Mouse (Mus musculus): ENCODE measurements at regions not wholly inside any gene's neighbourhood (a gene's known extent, or its start where the extent isn't known, plus 50 kb on each side); places are given as distances from the start of the nearest gene placed in this dataset.

- Histone ChIP-seq H3K4me3 (ENCODE audit: insufficient read depth, low read length) (no peak overlapping the region), H3K27ac (ENCODE audit: insufficient read depth, low read length) (no peak overlapping the region), H3K4me1 (ENCODE audit: control insufficient read depth, insufficient read depth, low read length) (no peaks in the 10 kb centered on the region)
- no peak for TF ChIP-seq CTCF (IDR thresholded peaks at IDR 0.05; ENCODE audit: extremely low read depth, insufficient read depth, low read length)
- TF ChIP-seq POLR2A (IDR thresholded peaks at IDR 0.05; ENCODE audit: extremely low read depth, insufficient read depth, low read length): no peak
Observed at GRCm38 (mm10) chr1:151074508-151075314, 81.5 kb upstream of the Hmcn1 start.

GRCm38 (mm10) chr1:151075541-151075940, 82.3 kb upstream of the Hmcn1 start:
- TF ChIP-seq POLR2A (IDR thresholded peaks at IDR 0.05; ENCODE audit: extremely low read depth, insufficient read depth, low read length): no peak
- TF ChIP-seq CTCF (IDR thresholded peaks at IDR 0.05; ENCODE audit: extremely low read depth, insufficient read depth, low read length): no peak
- no peak overlapping the region for H3K27ac ChIP-seq (ENCODE audit: insufficient read depth, low read length)

GRCm38 (mm10) chr1:151078909-151079522, 85.8 kb upstream of the Hmcn1 start:
- Histone ChIP-seq H3K4me3 (ENCODE audit: insufficient read depth, low read length) (no peak overlapping the region), H3K27ac (ENCODE audit: insufficient read depth, low read length) (no peak overlapping the region), H3K4me1 (ENCODE audit: control insufficient read depth, insufficient read depth, low read length) (peaks cover 4% of the 10 kb centered on the region; the same call in 1 of the 2 replicates)
- TF ChIP-seq CTCF (IDR thresholded peaks at IDR 0.05; ENCODE audit: extremely low read depth, insufficient read depth, low read length) (peak; percentile 87), POLR2A (IDR thresholded peaks at IDR 0.05; ENCODE audit: extremely low read depth, insufficient read depth, low read length) (no peak)

More at GRCm38 (mm10) chr1:151075541-151075940, 82.3 kb upstream of the Hmcn1 start:
- Histone ChIP-seq H3K4me3 (ENCODE audit: insufficient read depth, low read length) (no peak overlapping the region), H3K4me1 (ENCODE audit: control insufficient read depth, insufficient read depth, low read length) (no peaks in the 10 kb centered on the region)

GRCm38 (mm10) chr1:151079614-151080360, 86.6 kb upstream of the Hmcn1 start:
- Histone ChIP-seq H3K4me3 (ENCODE audit: insufficient read depth, low read length) (no peak overlapping the region), H3K27ac (ENCODE audit: insufficient read depth, low read length) (no peak overlapping the region), H3K4me1 (ENCODE audit: control insufficient read depth, insufficient read depth, low read length) (peaks cover 4% of the 10 kb centered on the region; the same call in 1 of the 2 replicates)
- TF ChIP-seq CTCF (IDR thresholded peaks at IDR 0.05; ENCODE audit: extremely low read depth, insufficient read depth, low read length) (no peak), POLR2A (IDR thresholded peaks at IDR 0.05; ENCODE audit: extremely low read depth, insufficient read depth, low read length) (no peak)

- Histone ChIP-seq H3K27ac (ENCODE audit: insufficient read depth, low read length) (no peak overlapping the region), H3K4me3 (ENCODE audit: insufficient read depth, low read length) (no peak overlapping the region), H3K4me1 (ENCODE audit: control insufficient read depth, insufficient read depth, low read length) (peaks cover 4% of the 10 kb centered on the region; the same call in 1 of the 2 replicates)
- no peak for TF ChIP-seq POLR2A (IDR thresholded peaks at IDR 0.05; ENCODE audit: extremely low read depth, insufficient read depth, low read length)
- no peak for TF ChIP-seq CTCF (IDR thresholded peaks at IDR 0.05; ENCODE audit: extremely low read depth, insufficient read depth, low read length)
Observed at GRCm38 (mm10) chr1:151080510-151080980, 87.3 kb upstream of the Hmcn1 start.

- Histone ChIP-seq H3K27ac (ENCODE audit: insufficient read depth, low read length) (no peak overlapping the region), H3K4me1 (ENCODE audit: control insufficient read depth, insufficient read depth, low read length) (peaks cover 4% of the 10 kb centered on the region; the same call in 1 of the 2 replicates), H3K4me3 (ENCODE audit: insufficient read depth, low read length) (no peak overlapping the region)
- TF ChIP-seq CTCF (IDR thresholded peaks at IDR 0.05; ENCODE audit: extremely low read depth, insufficient read depth, low read length): no peak
- TF ChIP-seq POLR2A (IDR thresholded peaks at IDR 0.05; ENCODE audit: extremely low read depth, insufficient read depth, low read length): no peak
Observed at GRCm38 (mm10) chr1:151082510-151083033, 89.3 kb upstream of the Hmcn1 start.

GRCm38 (mm10) chr1:151083806-151084205, 90.6 kb upstream of the Hmcn1 start:
- TF ChIP-seq CTCF (IDR thresholded peaks at IDR 0.05; ENCODE audit: extremely low read depth, insufficient read depth, low read length): no peak
- TF ChIP-seq POLR2A (IDR thresholded peaks at IDR 0.05; ENCODE audit: extremely low read depth, insufficient read depth, low read length): no peak
- H3K4me3 ChIP-seq (ENCODE audit: insufficient read depth, low read length): no peak overlapping the region
- H3K4me1 ChIP-seq (ENCODE audit: control insufficient read depth, insufficient read depth, low read length): peaks cover 4% of the 10 kb centered on the region; the same call in 1 of the 2 replicates
- no peak overlapping the region for H3K27ac ChIP-seq (ENCODE audit: insufficient read depth, low read length)

- Histone ChIP-seq H3K27ac (ENCODE audit: insufficient read depth, low read length) (no peak overlapping the region), H3K4me1 (ENCODE audit: control insufficient read depth, insufficient read depth, low read length) (peaks cover 4% of the 10 kb centered on the region; the same call in 1 of the 2 replicates), H3K4me3 (ENCODE audit: insufficient read depth, low read length) (no peak overlapping the region)
- TF ChIP-seq POLR2A (IDR thresholded peaks at IDR 0.05; ENCODE audit: extremely low read depth, insufficient read depth, low read length): no peak
- no peak for TF ChIP-seq CTCF (IDR thresholded peaks at IDR 0.05; ENCODE audit: extremely low read depth, insufficient read depth, low read length)
Observed at GRCm38 (mm10) chr1:151086111-151086859, 93.0 kb upstream of the Hmcn1 start.

Data from cortical plate, adult 2 months (tissue).